Mouse (Mus musculus) lung, postnatal 36 days (tissue): ENCODE measurements at regions not wholly inside any gene's neighbourhood (a gene's known extent, or its start where the extent isn't known, plus 50 kb on each side); places are given as distances from the start of the nearest gene placed in this dataset.

ENCODE experiments used
- DNase-seq: peaks from one replicate; pipeline ENCODE4 v3.0.0; 2022; ENCODE audit warnings: mixed read lengths

DNA sequence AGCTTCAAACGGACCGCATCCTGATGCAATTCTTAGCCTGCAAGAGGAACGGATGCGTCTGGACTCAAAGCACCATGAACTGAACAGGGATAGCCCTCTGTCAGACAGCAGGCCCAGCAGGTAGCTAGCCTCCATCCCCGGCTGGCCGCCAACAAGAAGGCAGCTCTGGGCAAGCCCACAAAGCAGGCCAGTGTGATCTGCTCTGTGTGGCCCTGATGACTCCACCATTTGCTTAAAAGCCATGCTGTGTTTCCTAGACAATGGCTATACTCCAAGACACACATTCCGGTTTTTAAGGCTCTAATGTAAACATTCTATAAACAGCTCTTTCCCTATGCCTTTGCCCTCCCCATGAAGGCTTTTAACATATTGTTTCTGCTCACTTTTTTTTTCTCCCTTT is 313.8 kb upstream of the Clint1 start:
- no peak for DNase-seq

DNA sequence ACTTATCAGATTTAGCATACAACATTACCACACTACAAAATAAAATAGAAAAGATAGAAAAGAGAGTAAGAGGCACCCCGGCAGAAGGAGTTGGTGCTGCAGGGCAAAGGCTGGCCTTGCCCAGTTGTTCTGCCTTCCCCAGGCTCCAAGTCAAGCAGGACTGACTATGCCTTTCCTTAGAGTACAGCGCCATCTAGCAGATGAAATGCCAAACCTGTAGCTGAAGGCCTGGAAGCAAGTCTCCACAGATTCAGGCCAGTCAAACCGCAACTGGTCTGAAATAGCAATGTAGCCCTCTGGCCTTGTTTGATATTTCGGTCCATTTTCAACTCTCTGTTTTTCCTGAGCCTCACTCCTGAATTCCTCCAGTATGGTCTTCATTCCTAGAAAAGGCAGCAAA is 312.4 kb upstream of the Clint1 start:
- peak; percentile 80 for DNase-seq

DNA sequence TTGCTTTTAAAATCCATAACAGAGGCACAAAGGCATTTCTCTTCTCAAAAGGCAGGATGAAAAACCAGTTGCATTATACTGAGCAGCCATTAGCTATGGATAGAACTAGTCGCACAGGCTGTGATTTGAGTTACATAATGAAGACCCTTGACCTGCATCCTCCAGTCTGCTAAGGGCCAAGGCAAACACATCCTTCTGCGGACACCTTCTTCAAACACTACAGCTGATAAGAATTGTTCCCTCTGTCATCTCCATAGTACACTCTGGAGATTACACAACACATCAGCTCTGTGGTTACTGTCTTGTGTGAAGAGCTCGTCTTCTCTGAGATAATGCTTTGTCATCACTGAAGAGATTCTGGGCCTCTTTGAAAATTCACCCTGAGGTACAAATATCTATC is 307.3 kb upstream of the Clint1 start:
- no peak for DNase-seq

DNA sequence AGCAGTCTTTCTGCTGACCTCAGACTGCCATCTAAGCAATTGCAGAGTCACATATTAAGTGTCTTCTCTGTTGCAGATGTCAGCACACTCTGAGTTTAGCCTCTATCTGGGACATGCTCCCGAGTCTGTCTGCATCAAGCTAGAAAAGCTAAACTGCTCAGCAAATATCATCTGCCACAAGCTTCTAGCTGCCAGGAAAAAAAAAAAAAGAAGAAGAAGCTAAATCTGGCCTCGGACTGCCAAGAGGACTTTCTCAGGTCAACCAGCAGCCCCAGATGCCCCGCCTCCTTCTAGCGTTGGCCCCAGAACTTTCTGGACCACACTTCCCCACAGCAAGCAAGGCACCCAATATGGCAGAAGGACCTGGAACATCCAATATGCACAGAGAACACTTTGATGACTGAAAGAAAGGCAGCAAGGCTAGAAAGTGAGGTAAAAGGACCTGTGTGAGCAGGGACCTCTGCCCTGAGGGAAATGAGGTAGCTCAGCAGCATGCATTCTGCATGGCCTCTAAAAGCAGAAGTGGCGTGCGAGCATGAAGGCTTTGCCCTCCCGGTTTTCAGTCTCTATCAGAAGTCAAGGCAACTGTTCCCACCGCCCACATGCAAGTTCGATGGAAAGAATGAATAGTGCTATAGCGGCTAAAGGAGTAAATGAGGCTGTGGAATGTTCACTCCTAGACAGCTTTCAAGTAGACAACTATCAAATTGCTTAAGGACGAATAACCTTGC is 305.8 kb upstream of the Clint1 start:
- DNase-seq, result peak; percentile 5

- no peak for DNase-seq
Measured at GRCm38 (mm10) chr11:45546861-45547260, 305.0 kb upstream of the Clint1 start.

- no peak for DNase-seq
Measured at GRCm38 (mm10) chr11:45550376-45550775, 301.5 kb upstream of the Clint1 start.

DNA sequence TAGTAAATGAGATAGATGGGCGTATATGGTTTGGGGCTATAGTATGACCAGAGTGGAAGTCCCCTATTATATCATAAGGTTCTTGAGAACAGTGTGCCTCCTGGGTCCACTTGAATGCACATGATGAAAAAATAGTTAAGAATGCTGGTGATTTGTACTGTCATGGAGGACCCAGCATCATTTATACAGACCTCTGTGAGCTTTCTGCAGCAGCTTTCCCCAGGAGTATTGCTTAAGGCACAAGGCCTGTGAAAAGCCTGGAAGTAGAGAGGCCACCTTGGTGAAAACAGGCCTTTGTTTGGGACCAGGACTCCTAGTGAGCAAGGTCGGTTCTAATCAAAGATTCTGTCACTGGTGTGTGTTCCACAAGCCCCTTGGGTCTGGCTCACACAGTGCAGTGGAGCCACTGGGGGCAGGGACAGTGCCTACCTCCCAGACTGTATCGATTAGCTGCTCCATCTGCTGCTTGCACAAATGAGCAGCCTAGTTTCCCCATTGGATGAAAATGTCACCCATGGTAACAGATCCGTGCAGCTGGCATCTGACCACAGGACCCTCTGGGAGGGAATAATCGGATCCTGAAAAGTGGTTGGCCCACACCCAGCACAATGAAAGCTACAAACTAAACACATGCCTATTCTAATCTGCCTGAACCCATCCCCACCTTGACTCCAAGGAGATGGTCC is 274.2 kb upstream of the Clint1 start:
- no peak for DNase-seq

GRCm38 (mm10) chr11:45592335-45592734 is 259.5 kb upstream of the Clint1 start:
- DNase-seq, result no peak

DNA sequence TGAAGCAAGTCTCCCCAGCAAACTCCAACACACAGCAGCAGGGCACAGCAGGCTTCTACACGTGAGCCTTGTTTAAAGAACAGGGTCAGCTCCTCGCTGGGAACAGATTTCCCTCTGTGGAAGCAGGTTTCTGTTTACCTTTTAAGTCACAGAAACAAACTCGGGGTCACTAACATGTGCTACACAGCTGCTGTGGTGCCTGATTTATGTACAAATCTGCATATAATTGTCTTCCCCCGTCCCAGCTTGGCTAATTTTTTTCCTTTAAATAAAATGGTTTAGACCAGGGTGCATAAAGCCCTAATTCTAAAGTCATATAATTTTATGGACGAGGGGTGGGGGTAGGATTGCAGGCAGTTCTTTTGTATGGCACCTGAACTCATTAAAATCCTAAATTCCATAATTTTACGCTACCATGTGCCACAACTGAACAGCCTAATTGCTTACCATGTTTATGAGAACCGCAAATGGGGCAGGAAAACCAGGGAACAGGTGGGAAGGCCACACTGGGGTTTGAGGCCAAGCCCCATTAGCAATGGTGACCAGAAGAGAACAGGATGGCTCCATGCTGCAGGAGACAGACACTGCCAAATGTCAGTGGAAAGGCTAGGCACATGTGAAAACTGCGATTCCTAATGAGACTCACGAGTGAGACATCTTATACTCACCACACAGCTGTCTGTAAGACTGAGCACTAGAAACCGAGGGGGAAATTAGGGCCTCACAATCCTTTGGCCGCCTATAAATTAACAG is 258.8 kb upstream of the Clint1 start:
- DNase-seq, result no peak

- peak; percentile 2 for DNase-seq
Measured at GRCm38 (mm10) chr11:45595372-45595771, 256.5 kb upstream of the Clint1 start.

GRCm38 (mm10) chr11:45621824-45622223 is 230.0 kb upstream of the Clint1 start:
- DNase-seq, result no peak

DNA sequence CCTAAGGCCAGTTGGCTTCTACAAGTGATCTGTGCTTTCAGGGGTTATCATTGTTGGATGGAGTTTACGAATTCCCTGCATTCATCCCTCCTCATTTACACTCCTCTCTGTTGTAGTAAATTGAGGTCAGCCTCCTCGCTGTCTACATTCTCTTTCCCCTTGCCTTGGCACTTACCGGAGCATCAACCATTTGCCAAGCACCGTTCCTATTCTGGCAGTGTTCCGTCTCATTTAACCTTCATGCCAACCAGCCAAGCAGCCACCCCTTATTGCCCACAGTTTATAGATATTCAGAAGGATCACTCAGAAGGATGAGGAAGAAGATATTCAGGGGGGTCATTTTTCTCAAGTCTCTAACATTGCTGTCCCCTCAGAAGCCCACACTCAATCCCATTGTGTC is 229.2 kb upstream of the Clint1 start:
- DNase-seq, result no peak

DNA sequence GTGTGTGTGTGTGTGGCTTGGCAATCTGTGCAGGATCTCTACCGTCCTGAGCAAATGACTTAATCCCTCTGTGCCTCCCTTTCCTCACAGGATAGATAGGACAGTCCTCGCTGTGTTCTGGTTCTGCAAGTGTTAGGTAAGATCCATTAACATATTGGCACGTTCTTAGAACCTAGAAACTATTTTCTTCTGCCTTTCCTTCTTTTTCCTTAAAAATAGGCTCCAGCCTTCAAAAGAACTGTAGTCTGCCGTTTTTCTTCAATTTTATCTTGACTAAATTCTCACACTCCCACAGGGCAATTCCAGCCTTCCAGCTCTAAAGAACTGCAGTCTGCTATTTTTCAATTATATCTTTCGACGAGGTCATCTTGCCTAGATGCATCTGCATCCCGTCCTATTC is 227.6 kb upstream of the Clint1 start:
- DNase-seq, result no peak

- DNase-seq, result peak; percentile 37
Measured at GRCm38 (mm10) chr11:45629250-45629649, 222.6 kb upstream of the Clint1 start.

GRCm38 (mm10) chr11:45634535-45635235 is 217.2 kb upstream of the Clint1 start:
- DNase-seq, result no peak

DNA sequence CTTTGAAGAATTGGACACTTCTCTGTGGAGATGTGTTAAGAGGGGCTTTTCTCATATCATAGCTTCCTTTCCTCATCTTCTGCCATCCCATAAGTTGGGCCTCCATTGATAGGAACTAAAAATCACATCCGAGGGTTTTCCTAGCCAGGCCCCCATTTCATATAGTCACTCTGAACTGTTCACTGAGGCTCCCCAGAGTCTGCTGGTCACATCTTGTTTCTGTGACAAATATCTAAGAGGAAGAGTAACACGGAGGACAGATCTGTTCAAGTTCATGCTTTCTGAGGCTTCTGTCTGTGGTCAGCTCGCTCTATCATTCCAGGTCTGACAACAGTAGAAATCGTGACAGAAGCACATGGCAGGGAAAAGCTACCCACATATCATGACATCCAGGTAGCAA is 216.0 kb upstream of the Clint1 start:
- no peak for DNase-seq

DNA sequence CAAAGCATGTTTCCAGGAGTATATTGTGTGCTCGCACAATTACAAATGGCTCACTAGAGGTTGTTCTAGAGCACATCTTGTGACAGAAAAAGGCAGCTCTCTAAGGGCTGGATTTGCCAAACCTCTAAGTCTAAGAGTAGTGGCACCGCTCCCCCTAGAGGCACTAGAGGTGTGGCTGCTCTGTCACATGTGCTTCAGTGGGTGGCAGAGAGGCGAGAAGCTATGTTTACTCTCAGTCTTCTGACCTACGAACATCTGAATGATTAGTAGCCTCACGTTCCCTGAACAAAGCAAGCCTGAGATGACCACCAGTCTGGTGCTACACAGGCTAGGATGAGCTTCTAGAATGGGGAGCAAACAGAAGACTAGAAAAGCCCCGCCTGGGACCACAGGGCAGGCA is 212.6 kb upstream of the Clint1 start:
- no peak for DNase-seq

GRCm38 (mm10) chr11:45642142-45642756 is 209.6 kb upstream of the Clint1 start:
- DNase-seq, result no peak

DNA sequence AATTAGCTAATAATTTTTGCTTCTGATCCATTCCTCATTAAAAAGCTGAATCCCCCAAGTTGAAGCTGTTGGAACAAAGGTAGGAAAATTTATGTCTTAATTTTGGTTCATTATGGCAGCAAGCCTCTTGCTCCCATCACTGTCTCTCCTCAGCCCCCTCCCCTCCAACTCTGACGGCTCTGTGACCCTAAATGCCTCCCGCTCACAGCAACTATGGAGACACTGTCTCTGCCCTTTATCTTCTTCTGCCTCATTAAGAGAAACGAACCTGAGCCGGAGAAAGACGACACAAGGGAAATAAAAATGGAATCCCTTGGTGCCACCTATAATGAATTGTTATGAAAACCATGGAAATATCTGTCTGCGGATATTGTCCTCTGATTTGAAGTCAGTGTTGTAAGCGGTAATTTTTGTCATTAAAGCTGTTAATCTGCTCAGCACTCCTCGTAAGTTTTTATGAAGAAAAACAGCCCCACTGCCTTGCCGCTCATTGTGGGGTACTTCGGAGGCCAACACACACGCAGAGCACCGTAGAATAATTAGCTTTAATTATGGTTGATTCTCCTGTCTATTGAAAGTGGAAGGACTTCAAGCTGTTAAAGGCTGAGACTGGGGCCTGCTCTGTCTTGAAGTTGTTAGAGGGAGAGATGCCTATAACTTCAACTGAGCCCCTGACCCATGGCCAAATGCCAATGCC is 208.1 kb upstream of the Clint1 start:
- no peak for DNase-seq

GRCm38 (mm10) chr11:45645815-45646214 is 206.0 kb upstream of the Clint1 start:
- no peak for DNase-seq

DNA sequence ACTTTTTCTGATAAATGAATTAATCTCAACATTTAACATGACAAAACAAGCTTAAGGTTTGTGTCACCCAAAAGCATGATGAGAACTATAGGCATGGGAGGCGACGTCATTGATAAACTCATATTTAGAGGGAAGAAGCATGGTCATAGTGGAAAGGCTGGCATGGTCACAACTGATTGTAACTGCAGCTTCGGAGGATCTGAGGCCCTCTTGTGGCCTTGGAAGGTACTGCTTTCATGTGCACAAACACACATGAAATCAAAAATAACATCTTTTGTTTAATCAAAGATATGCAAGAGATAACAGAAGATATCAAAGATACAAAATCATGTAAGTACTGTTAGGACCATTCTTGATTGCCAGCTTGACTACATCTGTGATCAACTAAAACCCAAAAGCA is 204.0 kb upstream of the Clint1 start:
- peak; percentile 6 for DNase-seq

GRCm38 (mm10) chr11:45656260-45656659 is 195.6 kb upstream of the Clint1 start:
- no peak for DNase-seq
